Mouse (Mus musculus) skeletal muscle tissue, adult 2 months (tissue): ENCODE results near the gene Scgb2b12.
"Not testable (repeated sequence)": the region's sequence is repeated elsewhere in the genome, so short reads cannot be mapped to it uniquely, and the experiment has no call there.

Experiments used
- DNase-seq: peaks from one replicate; pipeline ENCODE4 v3.0.0-alpha.2; 2012; ENCODE audit warnings: low read depth, low spot score

Scgb2b12 gene

DNA sequence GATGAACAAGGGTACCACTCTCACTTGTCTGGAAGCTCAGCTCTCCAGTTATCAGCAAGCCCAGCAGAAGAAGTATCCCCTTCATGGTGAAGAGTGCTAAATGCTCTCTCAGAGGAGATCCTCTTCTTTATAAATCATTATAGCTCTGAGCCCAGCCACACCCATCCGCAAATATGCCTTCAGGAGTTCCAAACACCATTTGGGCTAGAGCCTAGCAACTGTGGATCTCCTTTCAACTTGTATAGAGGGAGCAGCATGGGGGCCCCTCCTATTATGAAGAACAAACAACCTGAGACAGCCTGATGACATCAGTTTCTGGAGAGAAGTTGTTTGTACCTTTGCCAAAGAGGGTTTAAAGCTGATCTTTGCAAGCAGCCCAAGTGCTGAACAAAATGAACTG, at the start of gene Scgb2b12:
Gene Scgb2b12 (minus strand): TSS at position 101 of the 400 bp plus-strand sequence.
- not testable (repeated sequence) for DNase-seq

DNA sequence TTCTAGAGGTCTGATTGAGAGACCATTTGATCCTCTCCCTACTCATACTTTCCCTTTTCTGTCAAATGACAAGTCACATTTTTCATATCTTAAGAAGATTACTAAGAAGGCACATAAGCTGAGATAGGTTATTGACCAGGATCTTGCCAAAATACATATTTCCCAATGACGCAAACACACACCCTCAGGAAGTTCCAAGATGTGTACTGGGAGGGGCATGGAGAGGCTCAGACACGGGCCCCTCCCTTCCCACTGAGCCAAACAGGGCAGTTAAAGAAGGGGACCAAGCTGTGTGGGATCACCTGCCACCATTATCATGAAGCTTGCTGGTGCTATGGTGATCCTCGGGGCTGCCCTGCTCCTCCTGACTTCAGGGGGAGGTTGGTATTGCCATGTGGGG, 6.8 kb upstream of the Scgb2b12 start, which contains the start of gene Scgb1b12:
Gene Scgb1b12 (plus strand): TSS at position 301 of the 400 bp plus-strand sequence.
- DNase-seq, result not testable (repeated sequence)
